Mouse (Mus musculus) neutrophil, adult 5-6 weeks (primary cell): Measurements from ENCODE around the gene B9d1. TPM values are rescaled to one million over a fixed set of nuclear protein-coding genes. Genes with fewer than 3 reads are reported as not detected.
A peak's percentile ranks its signal among the peaks of the same experiment; 100 is the strongest.

ENCODE experiments used
- ATAC-seq: fragments of 151-379, 151-347 bp; 2 replicates; pipeline ENCODE4 v1.8.0; 2017; ENCODE audit warnings: mild to moderate bottlenecking, moderate TSS enrichment; ENCODE audit not compliant: insufficient number of reproducible peaks, poor library complexity, low FRiP score, severe bottlenecking; ENCODE audit errors: extremely low read depth
- total RNA-seq: library from RNA; stranded (forward); fragments of 200-1000 nt; gene quantifications from 2 replicates; pipeline ENCODE4 v1.2.3, GENCODE M21; 2017

Gene B9d1
- total RNA-seq, 1 experiment from 2014 or later: not detected

- ATAC-seq: no peak
These were observed 17.5 kb upstream of the B9d1 start for GRCm38 (mm10) chr11:61487401-61487800.

- no peak for ATAC-seq
These were observed 17.0 kb upstream of the B9d1 start for GRCm38 (mm10) chr11:61487936-61488335.

- no peak for ATAC-seq
These were observed 15.9 kb upstream of the B9d1 start for GRCm38 (mm10) chr11:61489085-61489484.

- no peak for ATAC-seq
These were observed 15.1 kb upstream of the B9d1 start for GRCm38 (mm10) chr11:61489874-61490273.

GRCm38 (mm10) chr11:61490944-61491520 is 13.9 kb upstream of the B9d1 start:
- ATAC-seq: no peak

- ATAC-seq: no peak
These were observed 12.1 kb upstream of the B9d1 start for GRCm38 (mm10) chr11:61492749-61493401.

GRCm38 (mm10) chr11:61493525-61494128 is 11.3 kb upstream of the B9d1 start:
- peak; percentile 38 for ATAC-seq

- ATAC-seq: peak; percentile 75
These were observed 10.6 kb upstream of the B9d1 start, which contains the start of gene Mapk7 for GRCm38 (mm10) chr11:61494129-61494997. Mapk7 (minus strand) TSS chr11:61494406.

DNA sequence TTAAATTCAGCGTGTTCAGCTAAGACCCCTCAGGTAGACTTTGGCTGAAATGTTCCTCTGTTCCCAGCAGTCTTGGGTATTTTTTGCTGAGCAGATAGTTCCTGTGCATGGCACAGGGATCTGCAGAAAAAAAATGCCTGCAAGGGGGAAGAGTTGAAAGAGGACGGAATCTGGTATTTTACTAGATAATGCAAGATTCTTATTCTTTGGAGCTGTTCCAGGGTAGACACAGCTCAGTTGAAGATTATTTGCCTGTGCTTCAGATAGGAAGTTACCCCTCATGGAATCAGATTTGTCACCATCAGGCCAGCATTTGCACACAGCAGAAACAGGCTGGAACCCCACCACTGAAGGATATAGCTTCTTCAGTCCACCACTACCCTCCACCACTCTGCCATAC is 9.4 kb upstream of the B9d1 start:
- no peak for ATAC-seq

DNA sequence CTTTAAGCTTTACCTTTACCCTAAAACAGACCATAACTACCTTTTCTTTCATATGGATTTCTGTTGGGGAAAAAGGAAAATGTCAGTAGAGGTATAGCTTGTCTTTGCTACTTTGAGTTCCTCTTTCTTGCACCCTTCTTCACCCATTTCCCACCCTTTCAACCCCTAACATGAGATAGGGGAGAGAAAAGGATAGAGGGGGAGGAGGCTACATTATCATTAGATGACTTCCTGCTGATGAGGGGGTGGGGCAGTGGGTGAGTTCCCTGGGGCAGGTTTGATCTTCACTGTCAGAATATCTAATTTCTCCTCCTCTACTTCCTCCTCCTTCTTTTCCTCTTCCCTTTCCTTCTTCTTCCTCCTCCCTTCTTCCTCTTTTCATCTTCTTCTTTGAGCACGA is 7.5 kb upstream of the B9d1 start:
- no peak for ATAC-seq

- no peak for ATAC-seq
These were observed 6.0 kb upstream of the B9d1 start for GRCm38 (mm10) chr11:61498736-61499504.

DNA sequence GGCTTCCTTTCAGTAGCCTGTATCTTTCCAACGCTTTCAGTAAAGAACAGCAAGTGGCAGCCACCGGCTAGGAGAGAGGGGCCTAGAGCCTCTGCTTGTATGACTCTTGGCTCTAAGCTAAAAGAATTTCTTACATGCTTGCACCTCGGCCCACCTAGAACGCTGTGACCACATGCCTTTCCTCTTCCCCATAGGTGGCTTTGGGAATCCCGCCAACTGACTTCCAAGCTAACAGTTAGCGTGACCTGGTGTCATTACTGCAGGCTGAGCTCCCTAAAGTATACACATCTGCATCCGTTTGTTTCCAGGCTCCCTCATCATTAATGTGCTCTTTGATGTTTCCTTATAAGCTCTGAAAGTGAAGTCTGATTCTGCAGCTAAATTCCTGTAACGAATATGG is 1.0 kb upstream of the B9d1 start:
- no peak for ATAC-seq

DNA sequence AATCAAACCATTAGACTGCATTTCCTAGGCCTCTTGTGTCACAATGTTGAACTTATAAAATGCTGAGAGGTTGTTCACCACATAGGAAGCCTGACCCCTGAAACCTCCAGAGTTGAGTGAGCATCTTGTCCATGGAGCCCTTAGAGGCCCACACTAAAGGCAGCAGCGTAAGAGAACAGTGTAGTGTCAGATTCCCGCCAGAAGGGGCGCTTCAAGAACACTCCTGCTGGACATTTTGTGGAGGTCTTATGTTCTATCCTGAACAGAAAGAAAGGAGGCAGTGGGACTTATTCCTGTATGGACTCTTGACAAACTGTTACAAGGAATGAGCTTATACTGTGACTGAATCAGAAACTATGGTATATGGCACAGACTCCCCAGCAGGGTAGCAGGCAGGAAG is 10.0 kb downstream of the B9d1 start:
- ATAC-seq: no peak

GRCm38 (mm10) chr11:61517971-61518370 is 13.0 kb downstream of the B9d1 start:
- ATAC-seq: no peak

DNA sequence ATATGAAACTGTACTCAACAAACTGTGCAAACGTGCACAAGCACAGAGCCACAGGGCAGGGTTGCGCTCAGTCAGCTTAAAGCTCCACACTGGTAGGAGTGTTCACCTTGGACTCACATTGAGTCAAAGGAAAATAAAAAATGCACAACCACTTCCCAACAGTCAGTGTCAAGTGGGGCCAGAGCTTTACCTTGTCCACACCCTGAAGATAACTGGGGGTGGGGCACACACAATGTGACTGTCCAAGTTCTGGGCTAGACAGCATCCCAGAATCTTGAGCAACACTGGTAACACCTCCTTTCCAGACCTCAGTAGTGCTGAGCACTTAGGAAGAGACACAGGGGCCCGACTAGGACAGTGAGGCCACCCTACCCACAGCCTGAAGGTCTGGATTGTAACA is 13.9 kb downstream of the B9d1 start:
- no peak for ATAC-seq

- ATAC-seq: no peak
These were observed 14.7 kb downstream of the B9d1 start for GRCm38 (mm10) chr11:61519484-61520107.

DNA sequence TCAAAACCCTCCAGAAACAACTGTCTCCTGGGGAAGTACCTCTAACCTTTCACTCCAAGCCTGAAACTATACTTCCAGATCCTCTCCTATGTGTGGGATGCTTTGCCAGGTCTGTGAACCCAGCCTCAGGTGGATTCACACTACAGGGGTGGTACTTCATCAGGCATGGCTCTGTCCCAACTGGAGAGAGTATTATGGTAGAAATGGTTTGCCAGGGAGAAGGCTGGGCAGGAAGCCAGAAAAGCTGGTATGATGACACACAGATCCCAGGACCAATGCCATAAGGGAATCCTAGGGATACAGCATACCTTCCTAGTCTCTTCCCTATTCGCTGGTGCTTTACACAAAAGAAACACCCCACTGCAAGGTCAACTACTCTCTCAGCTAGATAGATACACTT is 21.9 kb downstream of the B9d1 start:
- ATAC-seq: no peak

GRCm38 (mm10) chr11:61529268-61529713 is 24.3 kb downstream of the B9d1 start:
- ATAC-seq: no peak
